Mouse (Mus musculus) mature B cell (primary cell): ENCODE measurements around the gene Eps15.

Experiments
- in situ Hi-C: fragments of 300-500 bp; cut with MboI; formaldehyde crosslinking; loops from 2 replicates; pipeline ENCODE4 v1.14.3; 2019

Eps15 gene

GRCm38 (mm10) chr4:109279689-109280458, at the start of gene Eps15:
Gene Eps15, plus strand, starts transcription at chr4:109280268.
- in situ Hi-C loops, result no loop called here

- in situ Hi-C loops, result no loop called here
Observed at GRCm38 (mm10) chr4:109234185-109234584, 45.9 kb upstream of the Eps15 start, which contains the start of gene Calr4. Gene Calr4, plus strand, starts transcription at chr4:109234485.

GRCm38 (mm10) chr4:109234806-109235350, 45.2 kb upstream of the Eps15 start:
- in situ Hi-C loops, result no loop called here

- in situ Hi-C loops, result no loop called here
Observed at GRCm38 (mm10) chr4:109236186-109236879, 43.7 kb upstream of the Eps15 start.

GRCm38 (mm10) chr4:109238428-109239268, 41.4 kb upstream of the Eps15 start:
- in situ Hi-C loops, result no loop called here

GRCm38 (mm10) chr4:109241221-109241620, 38.8 kb upstream of the Eps15 start:
- in situ Hi-C loops, result no loop called here

- in situ Hi-C loops, result no loop called here
Observed at GRCm38 (mm10) chr4:109241934-109242333, 38.1 kb upstream of the Eps15 start.

- in situ Hi-C loops, result no loop called here
Observed at GRCm38 (mm10) chr4:109244506-109244905, 35.6 kb upstream of the Eps15 start.

GRCm38 (mm10) chr4:109245016-109245620, 35.0 kb upstream of the Eps15 start:
- in situ Hi-C loops, result no loop called here

GRCm38 (mm10) chr4:109251605-109252004, 28.5 kb upstream of the Eps15 start:
- in situ Hi-C loops, result no loop called here

- in situ Hi-C loops, result no loop called here
Observed at GRCm38 (mm10) chr4:109252199-109252598, 27.9 kb upstream of the Eps15 start.

GRCm38 (mm10) chr4:109253664-109254151, 26.4 kb upstream of the Eps15 start:
- in situ Hi-C loops, result no loop called here

- in situ Hi-C loops, result no loop called here
Observed at GRCm38 (mm10) chr4:109254511-109254910, 25.6 kb upstream of the Eps15 start.

- in situ Hi-C loops, result no loop called here
Observed at GRCm38 (mm10) chr4:109255321-109255720, 24.7 kb upstream of the Eps15 start.

GRCm38 (mm10) chr4:109255727-109256417, 24.2 kb upstream of the Eps15 start:
- in situ Hi-C loops, result no loop called here

- in situ Hi-C loops, result no loop called here
Observed at GRCm38 (mm10) chr4:109256791-109257190, 23.3 kb upstream of the Eps15 start.

GRCm38 (mm10) chr4:109257639-109258038, 22.4 kb upstream of the Eps15 start:
- in situ Hi-C loops, result no loop called here

- in situ Hi-C loops, result no loop called here
Observed at GRCm38 (mm10) chr4:109262068-109262467, 18.0 kb upstream of the Eps15 start.

- in situ Hi-C loops, result no loop called here
Observed at GRCm38 (mm10) chr4:109266056-109266455, 14.0 kb upstream of the Eps15 start.

GRCm38 (mm10) chr4:109266744-109267143, 13.3 kb upstream of the Eps15 start:
- in situ Hi-C loops, result no loop called here

GRCm38 (mm10) chr4:109267452-109267851, 12.6 kb upstream of the Eps15 start:
- in situ Hi-C loops, result no loop called here
